Mouse (Mus musculus): ENCODE measurements around the gene Cercam. TPM values are rescaled to one million over a fixed set of nuclear protein-coding genes. Genes with fewer than 3 reads are reported as not detected.
A peak's percentile ranks its signal among the peaks of the same experiment; 100 is the strongest.
"Not testable (repeated sequence)": the region's sequence is repeated elsewhere in the genome, so short reads cannot be mapped to it uniquely, and the experiment has no call there.

The Cercam gene
- polyA plus RNA-seq, 1 experiment from 2014 or later = 21.5 TPM

DNA sequence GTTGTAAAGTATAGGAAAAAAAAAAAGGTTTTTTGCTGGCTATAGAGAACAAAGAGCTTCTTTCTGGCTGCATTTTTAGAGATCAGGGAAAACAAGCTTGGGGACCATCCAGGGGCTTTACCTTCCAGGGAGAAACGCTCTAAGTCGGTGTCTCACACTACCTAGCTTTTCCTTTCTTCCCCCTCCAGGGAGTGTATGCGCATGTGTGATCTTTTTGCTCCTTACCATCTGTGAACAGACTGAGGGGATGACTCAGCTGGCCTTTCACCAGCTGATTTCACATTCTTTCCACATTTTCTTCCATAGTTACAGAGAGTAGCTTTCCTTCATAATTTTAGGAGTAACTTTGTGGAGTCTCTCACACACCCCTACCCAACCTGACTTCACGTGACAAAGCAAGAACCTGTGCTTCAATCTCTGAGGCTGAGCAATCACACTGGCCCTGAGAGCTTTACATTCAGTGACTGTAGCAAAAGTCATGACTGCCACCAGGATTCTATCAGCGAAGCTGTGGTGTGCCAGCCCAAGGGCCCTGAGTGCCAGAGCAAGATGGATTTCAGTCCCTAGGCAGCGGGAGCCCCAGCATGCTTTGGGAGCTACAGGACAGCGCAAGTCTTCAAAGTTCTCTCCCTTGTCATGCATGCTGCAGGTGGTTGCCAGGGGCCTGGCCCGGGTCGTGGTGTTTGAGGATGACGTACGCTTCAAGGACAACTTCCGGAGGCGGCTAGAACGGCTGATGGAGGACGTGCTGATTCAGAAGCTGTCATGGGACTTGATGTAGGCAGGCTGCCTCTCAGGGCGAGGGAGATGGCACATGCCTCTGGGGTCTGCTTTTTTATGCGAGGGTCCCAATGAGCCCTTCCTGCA lies 11.2 kb downstream of the Cercam start:
- WGBS = 73% methylated on average over 17 of the region's 17 CpGs
- Histone ChIP-seq H3K4me2 (no peak overlapping the region), H3K4me1 (0 out of 2 replicates have a peak, but pooled peaks cover 4% of the 10 kb centered on the region), H3K27ac (no peak overlapping the region), H3K36me3 (peaks cover 6% of the 10 kb centered on the region; the same call in 1 of the 2 replicates), H3K9ac (no peak overlapping the region), H3K9me3 (replicated peaks) (no peaks in the 10 kb centered on the region), H3K27me3 (no peaks in the 10 kb centered on the region), H3K4me3 (replicated peaks) (no peak overlapping the region)
- no peak for ATAC-seq (replicated peaks; ENCODE audit: low FRiP score)

- not testable (repeated sequence) for H3K27me3 ChIP-seq; H3K9ac ChIP-seq; H3K9me3 ChIP-seq (replicated peaks); H3K4me2 ChIP-seq; H3K36me3 ChIP-seq; H3K4me3 ChIP-seq (replicated peaks); ATAC-seq (replicated peaks; ENCODE audit: low FRiP score); H3K27ac ChIP-seq
- 82% methylated on average over 9 of the region's 9 CpGs for WGBS
- peaks cover 19% of the 10 kb centered on the region for H3K4me1 ChIP-seq
Observed at GRCm38 (mm10) chr2:29886659-29887292, 17.8 kb downstream of the Cercam start.

DNA sequence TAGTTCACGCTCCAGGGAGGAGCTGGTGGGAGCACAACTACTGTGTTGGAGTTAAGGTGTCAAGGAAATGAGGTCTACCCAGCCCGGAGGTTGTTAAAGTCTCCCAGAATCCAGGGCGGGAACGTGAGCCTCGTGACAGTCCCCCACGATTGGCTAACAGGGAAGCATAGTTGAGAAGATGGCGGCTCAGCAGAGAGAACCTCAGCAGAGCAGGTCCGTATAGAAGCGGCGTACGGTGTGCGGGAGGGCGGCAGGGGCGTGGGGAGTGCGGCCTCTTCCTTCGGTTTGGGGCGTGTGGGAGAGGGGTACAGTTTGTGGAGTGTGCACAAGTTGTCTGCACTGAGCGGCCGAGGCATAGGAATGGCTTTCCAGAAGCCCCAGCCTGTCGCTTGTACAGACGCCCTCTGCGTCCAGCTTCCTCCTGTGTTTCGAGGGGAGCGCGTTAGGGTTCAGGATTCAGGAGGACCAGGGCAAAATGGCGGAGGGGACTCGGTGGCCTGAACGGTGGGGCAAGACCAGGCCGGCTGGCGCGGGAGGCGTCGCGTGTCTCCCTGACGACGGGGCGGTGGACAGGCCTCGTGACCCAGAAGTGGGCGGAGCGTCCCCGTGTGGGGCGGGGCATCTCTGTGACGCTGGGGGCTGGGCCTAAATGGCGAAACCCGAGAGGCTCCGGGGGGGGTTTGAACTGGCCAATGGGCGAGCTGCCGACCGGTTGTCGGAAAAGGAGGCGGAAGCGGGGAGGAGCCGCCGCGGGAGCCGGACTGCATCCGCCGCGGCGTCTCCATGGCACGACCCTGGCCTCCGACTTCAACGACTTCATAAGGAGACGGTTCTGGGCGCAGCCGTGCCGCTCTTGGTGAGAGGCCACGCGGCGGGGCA lies 20.3 kb downstream of the Cercam start, which contains the start of gene Odf2:
Gene Odf2 (plus strand): TSS at position 156 of the 879 bp plus-strand sequence.
- Histone ChIP-seq H3K9me3 (replicated peaks) (no peaks in the 10 kb centered on the region), H3K4me2 (peak within 1 kb of the TSS; percentile 95), H3K36me3 (peaks cover 29% of the 10 kb centered on the region), H3K27me3 (no peaks in the 10 kb centered on the region), H3K4me3 (replicated peaks) (peak within 1 kb of the TSS; percentile 100), H3K9ac (peak within 1 kb of the TSS; percentile 97), H3K4me1 (peaks cover 19% of the 10 kb centered on the region), H3K27ac (peak within 1 kb of the TSS; percentile 93)
- WGBS = under 1% methylated on average over 70 of the region's 70 CpGs
- ATAC-seq (replicated peaks; ENCODE audit: low FRiP score) = peak; percentile 91

- peak; percentile 93 for ATAC-seq (replicated peaks; ENCODE audit: low FRiP score)
- peak overlapping the region; percentile 100 for H3K4me3 ChIP-seq (replicated peaks)
- peak overlapping the region; percentile 95 for H3K4me2 ChIP-seq
- peaks cover 19% of the 10 kb centered on the region for H3K4me1 ChIP-seq
- no peaks in the 10 kb centered on the region for H3K9me3 ChIP-seq (replicated peaks)
- no peaks in the 10 kb centered on the region for H3K27me3 ChIP-seq
- peak overlapping the region; percentile 97 for H3K9ac ChIP-seq
- peak overlapping the region; percentile 93 for H3K27ac ChIP-seq
- under 1% methylated on average over 57 of the region's 61 CpGs for WGBS
- peaks cover 38% of the 10 kb centered on the region for H3K36me3 ChIP-seq
Observed at GRCm38 (mm10) chr2:29889991-29890833, 21.2 kb downstream of the Cercam start.

- H3K4me3 ChIP-seq (replicated peaks) = no peak overlapping the region
- peaks cover 53% of the 10 kb centered on the region for H3K36me3 ChIP-seq
- 93% methylated on average over 6 of the region's 6 CpGs for WGBS
Observed at GRCm38 (mm10) chr2:29891773-29892172, 22.8 kb downstream of the Cercam start.

DNA sequence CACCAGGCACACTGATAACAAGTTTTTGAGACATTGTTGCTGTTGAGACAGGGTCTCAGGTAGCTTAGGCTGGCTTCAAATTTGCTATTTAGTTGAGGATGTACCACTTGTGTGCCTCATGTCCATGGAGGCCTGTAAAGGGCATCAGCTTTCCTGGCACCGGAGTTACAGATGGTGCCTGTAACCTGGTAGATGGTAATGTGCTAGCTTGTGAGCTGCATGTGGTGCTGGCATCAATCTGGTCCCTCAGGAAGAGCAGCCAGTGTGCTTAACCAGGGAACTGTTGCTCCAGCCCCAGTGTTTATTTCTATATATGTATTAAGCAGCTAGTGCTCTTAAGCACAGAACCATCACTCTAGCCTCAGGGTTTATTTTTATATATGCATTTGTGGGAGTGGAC lies 27.1 kb downstream of the Cercam start:
- Histone ChIP-seq H3K4me3 (replicated peaks) (no peak overlapping the region), H3K9me3 (replicated peaks) (no peaks in the 10 kb centered on the region), H3K36me3 (peaks cover 96% of the 10 kb centered on the region), H3K27ac (no peak overlapping the region), H3K4me2 (no peak overlapping the region), H3K4me1 (peaks cover 6% of the 10 kb centered on the region), H3K27me3 (no peaks in the 10 kb centered on the region), H3K9ac (no peak overlapping the region)
- WGBS = 93% methylated on average over 1 of the region's 1 CpGs
- ATAC-seq (replicated peaks; ENCODE audit: low FRiP score) = no peak

More at GRCm38 (mm10) chr2:29891773-29892172, 22.8 kb downstream of the Cercam start:
- H3K4me1 ChIP-seq = peaks cover 19% of the 10 kb centered on the region
- no peak overlapping the region for H3K27ac ChIP-seq
- no peaks in the 10 kb centered on the region for H3K9me3 ChIP-seq (replicated peaks)
- H3K4me2 ChIP-seq = no peak overlapping the region
- H3K9ac ChIP-seq = no peak overlapping the region
- H3K27me3 ChIP-seq = no peaks in the 10 kb centered on the region
- ATAC-seq (replicated peaks; ENCODE audit: low FRiP score) = no peak

DNA sequence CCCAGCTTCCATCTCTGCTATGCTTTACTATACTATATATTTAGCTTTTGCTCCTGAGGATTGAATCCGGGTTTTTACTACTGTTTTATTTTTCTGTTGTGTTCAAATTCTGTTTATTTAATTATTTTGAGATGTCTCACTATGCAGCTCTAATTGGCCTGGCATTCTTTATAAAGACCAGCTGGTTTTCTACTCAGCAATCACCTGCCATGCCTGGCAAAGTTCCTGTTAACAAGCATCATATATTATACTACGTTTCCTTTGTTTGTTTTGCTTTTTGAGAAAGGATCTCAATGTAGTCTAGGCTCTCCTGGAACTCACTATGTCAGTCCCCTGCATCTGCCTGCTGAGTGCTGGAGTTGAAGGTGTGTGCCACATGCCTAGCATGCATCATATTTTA lies 28.4 kb downstream of the Cercam start:
- no peak for ATAC-seq (replicated peaks; ENCODE audit: low FRiP score)
- H3K4me2 ChIP-seq = no peak overlapping the region
- no peak overlapping the region for H3K27ac ChIP-seq
- no peak overlapping the region for H3K4me3 ChIP-seq (replicated peaks)
- H3K4me1 ChIP-seq = no peaks in the 10 kb centered on the region
- H3K27me3 ChIP-seq = no peaks in the 10 kb centered on the region
- H3K36me3 ChIP-seq = peaks cover 99% of the 10 kb centered on the region
- no peaks in the 10 kb centered on the region for H3K9me3 ChIP-seq (replicated peaks)
- WGBS = 73% methylated on average over 2 of the region's 2 CpGs
- no peak overlapping the region for H3K9ac ChIP-seq

- Histone ChIP-seq H3K27ac (no peak overlapping the region), H3K27me3 (no peaks in the 10 kb centered on the region), H3K4me2 (no peak overlapping the region), H3K36me3 (peaks cover 99% of the 10 kb centered on the region), H3K9me3 (replicated peaks) (no peaks in the 10 kb centered on the region), H3K9ac (no peak overlapping the region), H3K4me1 (no peaks in the 10 kb centered on the region), H3K4me3 (replicated peaks) (no peak overlapping the region)
- 96% methylated on average over 1 of the region's 1 CpGs for WGBS
- no peak for ATAC-seq (replicated peaks; ENCODE audit: low FRiP score)
Observed at GRCm38 (mm10) chr2:29898081-29898480, 29.1 kb downstream of the Cercam start.

GRCm38 (mm10) chr2:29902194-29902593 lies 33.2 kb downstream of the Cercam start:
- ATAC-seq (replicated peaks; ENCODE audit: low FRiP score) = no peak
- no peaks in the 10 kb centered on the region for H3K27me3 ChIP-seq
- no peak overlapping the region for H3K4me2 ChIP-seq
- no peak overlapping the region for H3K27ac ChIP-seq
- 92% methylated on average over 10 of the region's 10 CpGs for WGBS
- H3K9ac ChIP-seq = no peak overlapping the region
- no peaks in the 10 kb centered on the region for H3K4me1 ChIP-seq
- peaks cover 100% of the 10 kb centered on the region for H3K36me3 ChIP-seq
- H3K9me3 ChIP-seq (replicated peaks) = no peaks in the 10 kb centered on the region
- no peak overlapping the region for H3K4me3 ChIP-seq (replicated peaks)

GRCm38 (mm10) chr2:29908171-29908570 lies 39.2 kb downstream of the Cercam start:
- WGBS = 92% methylated on average over 2 of the region's 2 CpGs
- not testable (repeated sequence) for H3K4me3 ChIP-seq (replicated peaks); ATAC-seq (replicated peaks; ENCODE audit: low FRiP score); H3K4me1 ChIP-seq; H3K27me3 ChIP-seq; H3K9ac ChIP-seq; H3K9me3 ChIP-seq (replicated peaks); H3K4me2 ChIP-seq; H3K27ac ChIP-seq
- H3K36me3 ChIP-seq = peaks cover 95% of the 10 kb centered on the region

GRCm38 (mm10) chr2:29910042-29910441 lies 41.1 kb downstream of the Cercam start:
- H3K36me3 ChIP-seq = peaks cover 94% of the 10 kb centered on the region
- H3K9me3 ChIP-seq (replicated peaks) = no peaks in the 10 kb centered on the region
- H3K27ac ChIP-seq = no peak overlapping the region
- H3K4me1 ChIP-seq = no peaks in the 10 kb centered on the region
- H3K27me3 ChIP-seq = no peaks in the 10 kb centered on the region
- 87% methylated on average over 2 of the region's 2 CpGs for WGBS
- no peak for ATAC-seq (replicated peaks; ENCODE audit: low FRiP score)
- H3K4me3 ChIP-seq (replicated peaks) = no peak overlapping the region
- no peak overlapping the region for H3K9ac ChIP-seq
- H3K4me2 ChIP-seq = no peak overlapping the region

Measured in kidney, embryonic 15.5 days (tissue).